Mouse (Mus musculus) cerebellum, postnatal 10 days (tissue): ENCODE results near the gene Nfe2.

Experiments
- DNase-seq, 2 experiments: peaks; one replicate each; pipeline ENCODE4 v3.0.0; 2021; ENCODE audit warnings: mixed read lengths in 2 of 2

Gene Nfe2

GRCm38 (mm10) chr15:103214971-103215907 is 43.0 kb downstream of the Nfe2 start:
- peak; percentile 91 to 94 for DNase-seq

- DNase-seq = peak in 1 of 2 experiments; percentile 19
Measured at GRCm38 (mm10) chr15:103214149-103214548, 44.1 kb downstream of the Nfe2 start.

GRCm38 (mm10) chr15:103205156-103205555 is 53.0 kb downstream of the Nfe2 start:
- peak; percentile 8 to 32 for DNase-seq

GRCm38 (mm10) chr15:103202088-103202793 is 56.0 kb downstream of the Nfe2 start:
- no peak for DNase-seq
